Mouse (Mus musculus) bone marrow macrophage, adult 2 months (primary cell): ENCODE measurements at regions not wholly inside any gene's neighbourhood (a gene's known extent, or its start where the extent isn't known, plus 50 kb on each side); places are given as distances from the start of the nearest gene placed in this dataset.

Source experiments
- CTCF ChIP-seq: IDR thresholded peaks from 2 replicates; pipeline ENCODE4 v1.5.1; 2012; ENCODE audit warnings: low read depth, mild to moderate bottlenecking, low read length, moderate library complexity
- POLR2A ChIP-seq: IDR thresholded peaks from 2 replicates; pipeline ENCODE4 v1.6.1; 2012; ENCODE audit warnings: mild to moderate bottlenecking, low read depth, low read length, borderline replicate concordance

- TF ChIP-seq POLR2A (no peak), CTCF (no peak)
These were observed 231.6 kb downstream of the Fzd1 start for GRCm38 (mm10) chr5:4526042-4526815.
